Mouse (Mus musculus) cortical plate, adult 2 months (tissue): ENCODE results near the gene Tmem129.

Experiments
- CTCF ChIP-seq: fragments of 200-500 bp; IDR thresholded peaks from 2 replicates; pipeline ENCODE4 v1.5.1; 2011; ENCODE audit warnings: mild to moderate bottlenecking, control low read depth, low read length; ENCODE audit not compliant: insufficient read depth; ENCODE audit errors: extremely low read depth
- POLR2A ChIP-seq: fragments of 200-500 bp; IDR thresholded peaks from 2 replicates; pipeline ENCODE4 v1.6.1; 2011; ENCODE audit warnings: mild to moderate bottlenecking, low read length, control low read depth; ENCODE audit not compliant: insufficient read depth; ENCODE audit errors: extremely low read depth

DNA sequence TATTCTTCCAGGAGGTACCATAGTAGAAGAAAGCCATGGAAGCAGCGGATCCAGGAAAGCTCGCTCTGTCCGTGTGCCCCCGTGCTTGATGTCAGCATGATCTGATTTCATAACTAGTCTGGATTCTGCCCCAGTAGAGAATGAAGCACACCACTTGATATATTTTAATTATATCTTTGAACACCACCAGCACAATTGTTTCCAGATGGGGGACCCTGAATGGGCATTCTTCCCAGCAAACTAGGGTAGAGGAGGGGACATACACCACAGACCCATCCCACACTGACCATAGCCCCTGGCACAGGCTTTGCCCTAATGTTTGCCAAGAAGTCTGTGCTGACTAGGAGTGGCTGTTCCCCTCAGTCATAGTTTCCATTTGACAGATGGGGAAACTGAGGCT is 26.7 kb upstream of the Tmem129 start:
- no peak for TF ChIP-seq CTCF
- no peak for TF ChIP-seq POLR2A
